Mouse (Mus musculus): Measurements from ENCODE around the gene Gm20547.
A peak's percentile ranks its signal among the peaks of the same experiment; 100 is the strongest.

DNA sequence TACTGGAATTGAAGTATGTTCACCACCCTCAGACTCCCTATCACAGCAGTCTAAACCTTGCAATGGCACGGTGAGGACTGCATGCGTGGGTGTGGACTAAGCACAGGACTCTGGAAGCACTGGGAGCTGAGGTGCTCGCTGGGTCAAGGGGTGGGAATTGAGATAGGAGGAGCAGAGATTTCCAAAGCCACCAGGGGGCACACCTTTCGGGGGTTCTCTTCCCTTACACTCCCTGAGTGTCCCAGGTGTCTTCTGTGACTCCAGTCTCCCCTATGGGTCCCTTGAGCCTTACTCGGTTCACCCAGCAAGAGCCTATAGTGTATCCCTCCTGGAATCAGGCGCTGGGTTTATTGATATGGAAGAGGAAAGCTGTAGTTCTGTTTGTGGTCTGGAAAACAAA lies 41.1 kb upstream of the Gm20547 start:
- peak; percentile 56 for TF ChIP-seq CTCF (IDR thresholded peaks at IDR 0.05; ENCODE audit: low read depth)
- no peak for TF ChIP-seq EP300 (optimal IDR thresholded peaks at IDR 0.05)
